Mouse (Mus musculus): ENCODE measurements around the gene Gm44503.
A peak's percentile ranks its signal among the peaks of the same experiment; 100 is the strongest.

The Gm44503 gene

DNA sequence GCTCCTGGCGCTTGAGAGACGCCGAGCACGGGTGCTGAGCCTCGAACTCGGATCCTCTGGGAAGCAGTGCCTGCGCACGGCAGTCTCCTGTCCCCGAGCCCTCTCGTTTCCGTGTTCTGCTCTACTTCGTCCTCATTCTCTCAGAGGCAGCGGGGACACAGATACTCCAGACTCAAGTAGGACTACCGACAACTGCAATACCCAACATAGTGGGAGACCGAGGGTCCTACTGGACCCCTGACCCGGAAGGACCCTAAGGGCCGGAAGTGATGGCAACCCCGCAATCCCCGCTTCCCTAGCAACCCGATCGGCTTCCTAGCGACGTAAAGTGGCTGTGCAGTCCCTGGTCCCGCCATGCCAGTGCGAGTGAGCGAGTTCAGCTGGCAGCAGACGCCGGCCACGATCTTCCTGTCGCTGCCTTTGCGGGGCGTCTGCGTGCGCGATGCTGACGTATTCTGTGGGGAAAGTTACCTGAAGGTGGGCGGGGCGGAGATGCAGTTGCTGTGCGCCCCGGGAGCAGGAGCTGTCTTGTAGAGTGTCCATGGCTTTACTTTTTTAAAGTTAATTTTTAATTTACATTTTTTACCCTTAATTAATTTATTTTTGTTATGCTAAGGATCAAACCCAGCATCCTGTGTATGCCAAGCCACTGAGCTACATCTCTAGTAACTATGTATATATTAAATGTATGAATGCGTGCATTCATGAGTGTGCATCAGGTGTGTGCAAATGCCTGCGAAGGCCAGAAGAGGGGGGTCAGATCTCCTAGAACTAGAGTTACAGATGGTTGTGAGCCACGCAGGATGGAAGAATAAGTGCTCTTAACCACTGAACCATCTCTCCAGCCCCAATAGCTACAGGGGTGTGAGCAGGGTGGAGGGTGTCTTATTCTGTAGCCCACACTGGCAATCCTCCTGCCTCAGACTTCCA is at the start of gene Gm44503, which contains the start of gene Dyx1c1:
Gm44503 (plus strand) TSS at position 332 of the 930 bp plus-strand sequence.
Dyx1c1 (plus strand) TSS at position 265 of the 930 bp plus-strand sequence.
- peak; percentile 93 for DNase-seq (ENCODE audit: low read depth, low spot score)

DNA sequence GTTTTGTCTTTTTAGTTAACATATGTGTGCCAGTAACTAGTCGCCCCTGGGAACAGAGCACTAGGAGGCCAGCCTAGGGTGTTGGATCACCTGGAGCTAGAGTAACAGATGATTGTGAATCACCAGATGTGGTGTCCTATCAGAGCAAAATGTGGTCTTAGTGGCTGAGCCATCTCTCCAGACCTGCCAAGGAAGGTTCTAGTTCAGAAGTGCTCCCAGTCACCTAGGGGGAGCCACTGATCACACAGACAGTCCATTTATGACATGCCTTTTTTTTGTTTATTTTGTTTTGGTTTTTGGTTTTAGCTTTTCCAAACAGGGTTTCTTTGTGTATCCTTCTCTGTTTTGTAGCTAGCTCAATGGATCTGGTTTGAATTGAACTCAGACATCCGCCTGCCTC is 47.3 kb upstream of the Gm44503 start:
- no peak for DNase-seq (ENCODE audit: low read depth, low spot score)

DNA sequence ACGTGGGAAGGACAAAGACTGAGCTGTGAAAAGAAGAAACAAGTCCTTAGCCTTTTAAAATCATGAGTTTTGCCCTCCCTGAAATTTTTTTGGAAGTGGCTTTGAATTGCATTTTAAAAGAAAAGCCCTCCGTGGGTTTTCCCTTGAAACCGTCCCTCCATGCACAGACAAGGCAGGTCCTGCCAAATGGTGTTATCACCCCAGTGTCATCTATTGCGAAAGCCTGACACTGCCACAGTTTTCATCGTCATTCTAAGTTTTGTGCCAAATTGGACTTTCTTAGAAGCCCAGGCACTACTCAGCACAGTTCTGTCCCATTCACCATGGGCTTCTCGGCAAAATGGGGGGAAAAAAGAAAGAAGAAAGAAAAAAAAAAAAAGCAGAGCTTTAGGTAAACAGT is 45.1 kb upstream of the Gm44503 start:
- DNase-seq (ENCODE audit: low read depth, low spot score) = no peak

DNA sequence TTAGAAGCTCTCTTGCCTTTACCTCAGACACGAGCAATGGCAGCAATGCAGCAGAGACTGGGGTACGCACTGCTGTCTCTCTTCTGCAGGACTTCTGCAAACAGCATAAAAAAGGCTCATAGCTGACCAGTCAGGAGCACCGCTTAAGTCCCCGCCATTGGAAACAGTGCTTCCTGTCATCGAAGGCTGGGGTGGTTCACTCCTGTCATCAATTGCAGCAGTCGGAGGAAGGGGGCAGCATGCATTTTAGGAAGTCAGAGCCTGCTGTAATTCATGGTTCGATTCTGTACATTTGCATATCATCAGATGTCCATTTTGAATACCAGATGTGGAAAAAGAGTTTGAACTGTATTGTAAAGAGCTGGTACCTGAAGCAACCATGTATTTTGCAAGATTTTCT is 42.9 kb upstream of the Gm44503 start:
- no peak for DNase-seq (ENCODE audit: low read depth, low spot score)

DNA sequence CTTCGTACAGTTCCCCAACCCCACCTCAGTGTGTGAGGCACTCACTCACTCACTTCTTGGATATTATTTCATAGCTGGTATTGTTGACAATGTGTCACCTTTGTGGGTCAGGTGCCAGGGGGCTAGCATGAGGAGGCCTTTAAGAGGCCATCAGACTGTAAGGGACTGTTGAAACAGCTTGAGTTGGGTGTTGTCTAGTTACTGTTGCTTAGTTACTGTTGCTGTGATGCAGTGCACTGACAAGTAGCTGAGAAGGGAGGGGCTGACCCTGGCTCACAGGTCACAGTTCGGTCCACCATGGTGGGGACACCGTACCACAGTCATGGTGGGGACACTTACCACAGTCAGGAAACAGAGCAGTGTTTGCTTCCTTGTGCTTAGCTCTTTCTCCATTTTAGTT is 35.6 kb upstream of the Gm44503 start:
- no peak for DNase-seq (ENCODE audit: low read depth, low spot score)

DNA sequence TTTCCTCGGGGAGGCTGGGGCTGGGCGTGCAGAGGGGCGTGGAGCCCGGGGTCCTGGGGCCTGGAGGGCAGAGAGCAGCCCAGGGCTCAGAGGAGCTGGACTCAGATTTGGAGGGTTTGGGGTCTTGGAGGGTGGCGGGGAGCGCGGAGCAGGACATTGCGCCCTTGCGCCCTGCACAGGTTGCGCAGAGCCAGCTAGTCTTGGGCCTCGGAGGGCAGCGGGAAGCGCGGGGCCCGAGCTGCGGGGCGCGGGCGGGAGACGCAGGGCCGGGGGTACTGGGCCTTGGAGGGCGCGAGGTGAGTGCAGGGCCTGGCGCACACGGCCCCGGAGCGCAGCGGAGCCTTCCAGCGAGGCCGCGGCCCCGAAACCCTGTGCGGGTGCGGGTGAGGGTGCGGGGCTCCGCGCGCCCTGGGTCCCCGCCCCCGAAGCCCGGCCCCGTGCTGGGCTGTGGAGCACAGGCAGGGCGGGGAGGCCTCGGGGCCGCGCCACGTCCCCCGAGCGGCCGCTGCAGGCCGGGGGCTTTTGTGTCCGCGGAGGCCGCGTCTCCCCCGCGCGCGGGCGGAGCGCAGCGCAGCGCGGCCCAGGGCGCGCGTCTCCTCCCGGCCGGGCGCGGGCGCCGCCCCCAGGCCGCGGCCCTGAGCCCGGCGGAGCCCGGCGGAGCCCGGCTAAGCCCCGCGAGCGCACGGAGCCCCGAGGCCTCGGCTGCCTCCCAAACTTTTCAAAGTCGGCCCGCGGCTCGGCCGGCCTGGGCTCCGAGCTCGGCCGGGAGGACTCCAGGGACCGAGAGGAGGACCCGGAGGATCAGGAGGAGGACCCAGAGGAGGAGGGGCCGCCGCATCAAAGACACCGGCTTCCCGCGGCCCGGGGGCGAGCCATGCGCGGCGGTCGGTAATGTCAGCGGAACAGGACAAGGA is 33.4 kb upstream of the Gm44503 start, which contains the start of gene Pygo1:
Pygo1 (plus strand) TSS at position 625 of the 914 bp plus-strand sequence.
- DNase-seq (ENCODE audit: low read depth, low spot score) = no peak

DNA sequence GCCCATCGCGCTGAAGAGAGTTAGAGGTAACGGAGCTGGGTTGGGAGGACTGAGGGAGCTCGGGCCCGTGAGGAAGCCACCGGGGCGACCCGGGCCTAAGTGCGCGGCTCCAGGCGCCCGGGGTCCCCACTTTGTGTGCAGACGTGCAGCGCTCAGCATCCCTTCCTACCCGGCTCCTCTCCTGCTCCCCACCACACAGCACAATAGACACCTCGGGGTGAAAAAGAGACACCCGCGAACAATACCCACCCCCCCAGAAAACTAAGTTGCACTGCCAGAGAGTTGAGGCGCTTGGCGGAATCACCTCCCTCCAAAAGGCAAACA is 32.8 kb upstream of the Gm44503 start:
- no peak for DNase-seq (ENCODE audit: low read depth, low spot score)

DNA sequence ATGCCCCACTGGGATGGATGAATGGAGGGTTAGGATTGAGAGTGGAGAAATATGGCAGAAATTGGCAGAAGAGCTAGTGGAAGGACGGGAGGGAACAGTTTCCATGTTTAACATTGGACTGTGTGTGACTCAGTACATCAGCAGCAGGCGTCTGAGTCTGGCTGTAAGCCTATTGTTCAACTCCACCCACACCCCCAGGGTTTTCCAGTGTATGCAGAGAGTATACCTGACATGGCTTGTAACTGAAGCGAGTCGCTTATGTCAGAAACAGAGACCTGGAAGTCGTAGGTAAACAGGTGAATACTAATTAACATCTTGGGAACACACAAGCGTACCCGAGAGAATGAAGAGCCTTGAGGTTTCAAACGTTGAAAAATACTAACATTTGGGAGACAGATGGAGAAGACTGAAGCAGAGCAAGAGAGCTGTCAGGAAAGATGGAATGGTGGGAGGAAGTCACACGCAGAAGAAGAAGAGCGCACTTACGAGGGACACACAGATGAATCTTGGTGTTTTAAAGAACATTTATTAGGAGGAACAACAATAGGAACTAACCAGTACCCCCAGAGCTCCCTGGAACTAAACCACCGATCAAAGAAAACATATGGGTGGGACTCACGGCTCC is 27.4 kb upstream of the Gm44503 start:
- DNase-seq (ENCODE audit: low read depth, low spot score) = no peak

DNA sequence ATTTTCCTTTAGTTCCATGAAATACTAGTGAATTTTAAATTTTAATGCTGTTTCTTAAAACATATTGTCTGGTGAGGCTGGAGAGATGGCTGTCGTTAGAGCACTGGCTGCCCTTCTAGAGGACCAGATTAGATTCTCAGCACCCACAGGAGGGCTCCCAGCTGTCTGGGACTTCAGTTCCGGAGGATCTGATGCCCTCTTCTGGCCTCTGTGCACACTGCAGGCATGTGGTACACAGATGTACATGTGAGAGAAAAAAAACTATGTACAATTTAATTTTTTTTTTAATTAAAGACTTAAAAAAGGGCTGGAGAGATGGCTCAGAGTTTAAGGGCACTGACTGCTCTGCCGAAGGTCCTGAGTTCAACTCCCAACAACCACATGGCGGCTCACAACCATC is 23.3 kb upstream of the Gm44503 start:
- no peak for DNase-seq (ENCODE audit: low read depth, low spot score)

DNA sequence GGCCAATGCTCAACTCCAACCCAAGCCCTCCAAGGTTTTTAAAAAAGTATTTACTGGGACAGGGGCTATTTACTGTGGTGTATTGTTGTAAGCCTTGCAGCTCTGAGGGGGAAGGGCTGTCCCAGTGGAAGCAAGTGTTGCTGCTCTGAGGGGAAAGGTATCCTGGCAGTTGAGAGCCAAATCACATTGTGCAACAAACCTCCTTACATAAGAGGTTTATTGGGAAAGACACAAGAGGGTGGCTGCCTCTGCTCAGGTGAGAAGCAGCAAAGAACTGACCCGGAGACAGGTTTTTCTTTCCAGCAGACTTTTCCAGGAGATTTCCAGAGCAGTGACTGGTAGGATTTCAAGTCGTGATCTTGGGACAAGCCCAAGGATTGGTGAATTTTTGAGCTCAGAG is 22.4 kb upstream of the Gm44503 start:
- no peak for DNase-seq (ENCODE audit: low read depth, low spot score)

DNA sequence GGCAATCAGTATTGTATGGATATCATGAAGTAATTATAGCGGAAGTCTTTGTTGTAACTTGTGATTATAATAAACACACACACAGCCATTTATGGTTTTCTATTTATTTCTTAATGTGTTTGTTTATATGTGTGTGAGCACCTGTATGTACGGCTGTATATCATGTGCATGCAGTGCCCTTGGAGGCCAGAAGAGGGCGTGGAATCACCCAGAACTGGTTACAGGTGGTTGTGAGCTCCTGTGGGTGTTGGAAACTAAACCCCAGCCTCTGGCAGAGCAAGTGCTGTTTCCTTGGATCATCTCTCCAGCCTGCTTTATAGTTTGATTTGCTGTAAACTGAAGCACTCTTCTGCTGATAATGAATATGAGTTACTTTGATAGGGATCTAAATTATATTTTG is 15.2 kb upstream of the Gm44503 start:
- DNase-seq (ENCODE audit: low read depth, low spot score) = peak; percentile 23

DNA sequence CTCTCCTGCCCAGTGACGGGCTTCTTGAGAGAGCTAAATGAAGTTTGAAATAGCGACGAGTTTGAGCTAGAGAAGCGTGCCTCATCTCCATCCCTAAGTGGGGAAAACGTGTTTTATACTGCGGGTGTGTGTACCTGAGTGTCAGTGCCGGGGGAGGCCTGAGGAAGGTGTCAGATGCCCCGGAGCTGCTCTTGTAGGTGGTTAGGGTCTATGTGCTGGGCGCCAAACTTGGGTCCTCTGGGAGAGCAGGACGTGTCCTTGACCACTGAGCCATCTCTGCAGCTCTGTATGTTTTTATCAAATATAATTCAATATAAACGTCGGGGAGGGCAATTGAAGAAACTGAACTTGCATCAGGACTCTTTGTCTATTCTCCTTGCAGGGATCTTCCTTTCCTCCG is 14.4 kb upstream of the Gm44503 start:
- DNase-seq (ENCODE audit: low read depth, low spot score) = no peak

DNA sequence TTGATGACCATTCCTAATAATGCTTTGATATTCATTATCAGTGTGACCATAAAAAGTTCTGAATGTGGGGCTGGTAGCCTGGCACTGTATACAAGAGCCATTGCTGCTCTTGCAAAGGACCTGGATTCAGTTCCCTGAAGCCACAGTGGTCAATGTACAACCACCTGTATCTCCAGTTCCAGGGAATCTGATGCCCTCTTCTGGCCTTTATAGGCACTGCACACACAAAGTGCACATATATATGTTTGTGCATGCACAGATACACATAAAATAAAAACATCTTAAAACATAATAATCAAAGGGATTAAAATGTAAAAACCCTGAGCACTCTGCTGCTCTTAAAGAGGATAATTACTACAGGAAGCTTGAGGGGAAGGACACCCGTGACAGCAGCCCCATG is 11.6 kb upstream of the Gm44503 start:
- DNase-seq (ENCODE audit: low read depth, low spot score) = no peak

DNA sequence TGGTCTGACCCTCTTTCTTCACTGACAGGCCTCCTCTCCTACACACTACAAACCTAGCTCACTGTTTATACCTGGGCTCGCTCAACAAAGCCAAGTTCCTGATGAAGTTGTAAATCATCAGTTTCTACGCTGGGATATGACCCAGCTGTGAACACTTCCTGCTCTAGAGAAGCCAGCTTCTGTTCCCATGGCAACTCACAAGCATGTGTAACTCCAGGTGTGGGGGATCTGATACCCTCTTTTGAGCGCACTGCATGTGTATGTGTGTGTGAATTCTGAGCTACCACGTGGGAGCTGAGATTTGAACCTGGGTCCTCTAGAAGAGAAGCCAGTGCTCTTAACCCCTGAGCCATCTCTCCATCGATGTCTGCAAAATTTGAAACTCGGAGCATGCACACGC is 9.1 kb upstream of the Gm44503 start:
- no peak for DNase-seq (ENCODE audit: low read depth, low spot score)

DNA sequence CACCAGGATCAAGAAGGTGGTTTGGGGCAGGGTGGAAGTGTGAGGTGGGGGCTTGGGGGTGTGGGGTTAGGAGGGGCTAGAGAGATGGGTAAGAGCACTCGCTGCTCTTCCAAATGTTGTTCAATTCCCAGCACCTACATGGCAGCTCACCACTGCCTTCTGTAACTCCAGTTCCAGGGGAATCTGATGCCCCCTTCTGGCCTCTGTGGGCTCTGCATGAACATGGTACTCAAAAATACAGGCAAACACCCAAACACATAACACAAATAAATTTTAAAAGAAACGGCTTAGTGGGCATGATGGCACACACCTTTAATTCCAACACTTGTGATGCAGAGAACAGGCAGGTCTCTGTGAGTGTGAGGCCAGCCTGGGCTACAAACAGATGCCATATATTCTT is 3.9 kb upstream of the Gm44503 start:
- DNase-seq (ENCODE audit: low read depth, low spot score) = peak; percentile 34

DNA sequence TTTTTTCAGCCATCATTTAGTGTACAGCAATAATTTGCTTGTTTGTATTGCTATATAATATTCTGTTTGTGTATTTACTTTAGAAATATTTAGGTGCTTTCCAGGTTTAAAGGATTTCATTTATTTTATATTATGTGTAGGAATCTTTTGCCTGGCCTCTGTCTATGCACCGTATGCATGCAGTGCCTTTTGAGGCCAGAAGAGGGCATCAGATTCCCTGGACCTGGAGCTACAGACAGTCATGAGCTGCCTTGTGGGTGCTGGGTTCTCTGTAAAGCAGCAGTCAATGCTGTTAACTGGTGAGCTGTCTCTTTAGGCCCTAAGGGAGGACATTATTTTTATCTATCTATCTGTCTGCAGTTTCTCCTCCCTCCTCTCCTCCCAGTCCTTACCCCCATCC is 3.1 kb upstream of the Gm44503 start:
- peak; percentile 73 for DNase-seq (ENCODE audit: low read depth, low spot score)

DNA sequence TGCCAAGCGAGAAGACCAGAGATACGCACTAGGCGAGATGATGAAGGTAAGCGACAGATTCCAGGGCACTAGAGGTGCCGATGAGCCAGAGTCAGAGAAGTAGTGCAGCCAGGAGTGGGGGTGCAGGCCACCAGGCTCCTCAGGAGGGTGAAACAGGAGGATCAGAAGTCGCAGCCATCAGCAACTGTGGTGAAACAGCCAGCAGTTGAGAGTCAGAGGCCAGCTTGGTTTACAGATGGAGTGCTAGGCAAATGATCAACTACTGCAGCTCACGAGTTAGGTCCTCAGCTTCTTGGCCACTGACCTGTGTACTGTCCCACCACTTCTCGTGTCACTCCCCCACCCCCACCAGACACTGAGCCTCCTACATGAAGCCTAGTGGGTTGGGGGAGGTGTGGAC is 2.7 kb downstream of the Gm44503 start:
- no peak for DNase-seq (ENCODE audit: low read depth, low spot score)

DNA sequence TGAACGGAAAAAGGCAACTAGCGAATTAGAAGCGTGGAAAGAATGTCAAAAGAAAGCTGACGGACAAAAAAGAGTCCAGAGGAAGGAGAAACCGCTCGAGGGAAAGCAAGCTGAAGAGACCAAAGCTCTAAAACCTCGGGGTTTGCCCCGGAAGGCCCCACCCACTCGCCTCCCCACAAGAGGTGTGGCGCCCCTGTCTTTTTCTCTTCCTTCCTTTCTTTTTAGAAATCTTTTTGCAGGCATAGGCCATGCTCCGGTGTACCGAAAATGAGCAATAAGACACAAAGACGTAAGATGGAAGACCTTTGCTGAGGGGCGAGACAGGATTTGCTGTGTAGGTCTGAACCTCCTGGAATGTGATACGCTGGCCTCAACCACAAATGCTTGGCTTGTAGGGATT is 3.3 kb downstream of the Gm44503 start:
- DNase-seq (ENCODE audit: low read depth, low spot score) = peak; percentile 86

DNA sequence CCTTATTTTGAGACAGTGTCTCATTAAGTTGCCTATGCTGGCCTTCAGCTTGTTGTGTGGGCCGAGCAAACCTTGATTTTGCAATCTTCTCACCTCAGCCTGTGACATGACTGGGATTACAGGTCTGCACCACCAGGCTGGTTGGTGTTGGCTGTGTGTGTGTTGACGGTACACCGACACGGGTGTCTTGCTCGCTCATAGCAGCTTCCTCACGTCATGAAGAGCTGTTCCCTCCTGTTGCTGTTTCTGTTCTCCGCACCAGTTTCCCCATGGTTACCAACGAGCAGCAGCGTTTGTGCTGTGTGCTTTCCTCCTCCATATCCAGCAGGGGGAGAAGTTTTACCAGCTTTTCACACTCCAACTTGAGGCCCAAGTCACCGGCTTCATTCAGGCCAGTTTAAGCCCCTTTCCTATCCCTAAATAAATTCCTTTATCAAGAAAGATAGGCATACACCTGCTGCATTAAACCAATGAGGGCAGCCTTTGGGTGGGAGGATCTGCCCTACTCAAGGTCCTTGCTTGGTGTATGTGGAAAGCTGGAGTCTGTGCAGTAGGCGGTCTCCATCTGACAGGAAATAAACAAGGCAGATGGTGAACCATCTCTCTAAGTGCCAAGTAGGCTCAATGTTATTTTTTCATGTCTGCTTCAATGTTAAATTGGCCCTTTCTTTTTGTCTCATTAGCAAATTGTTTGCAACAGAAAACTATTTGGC is 9.9 kb downstream of the Gm44503 start:
- DNase-seq (ENCODE audit: low read depth, low spot score) = peak; percentile 82

DNA sequence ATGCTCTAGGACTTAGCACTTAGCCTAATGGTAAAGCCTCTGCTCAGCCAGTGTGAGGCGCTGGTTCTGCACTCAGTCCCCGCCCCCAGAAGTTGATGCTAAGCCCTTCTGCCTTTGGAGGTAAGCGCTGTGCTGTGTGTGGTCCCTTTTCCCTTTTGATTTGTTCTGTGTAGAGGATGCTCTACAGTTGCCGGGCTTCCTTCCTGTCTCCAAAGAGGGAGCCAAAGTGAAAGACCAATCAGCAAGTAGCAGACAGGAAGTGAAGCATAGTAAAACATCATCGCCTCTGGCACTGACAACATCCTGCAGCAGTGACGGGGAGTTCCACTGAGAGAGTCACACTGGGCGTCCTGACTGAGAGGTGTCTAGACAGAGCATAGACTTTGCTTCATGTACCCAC is 11.2 kb downstream of the Gm44503 start:
- DNase-seq (ENCODE audit: low read depth, low spot score) = peak; percentile 92

DNA sequence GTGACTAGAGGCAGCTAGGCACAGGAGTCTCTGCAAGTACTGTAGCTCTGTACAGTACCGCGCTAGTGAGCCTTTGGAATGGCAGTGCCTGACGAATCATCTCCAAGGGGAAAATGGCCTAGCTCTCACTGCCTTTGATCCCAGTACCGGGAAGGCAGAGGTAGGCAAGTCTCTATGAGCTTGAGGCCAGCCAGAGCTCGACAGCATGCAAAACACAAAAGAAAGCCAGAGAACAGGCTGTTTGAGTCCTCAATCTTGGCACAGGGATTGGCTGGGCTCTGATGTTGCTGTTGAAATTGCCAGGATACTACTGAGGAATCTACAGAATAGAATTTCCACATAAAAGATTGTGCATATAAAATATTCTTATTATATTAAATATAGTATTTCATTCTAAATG is 13.8 kb downstream of the Gm44503 start:
- no peak for DNase-seq (ENCODE audit: low read depth, low spot score)
